Mouse (Mus musculus) bone marrow macrophage, adult 2 months (primary cell): Measurements from ENCODE around the gene Spata31. TPM values are rescaled to one million over a fixed set of nuclear protein-coding genes. Genes with fewer than 3 reads are reported as not detected.

Experiments used
- H3K27ac ChIP-seq: 2 replicates; pipeline ENCODE4 v1.5.1; 2012; ENCODE audit warnings: low read depth, low read length; ENCODE audit not compliant: insufficient read depth
- H3K4me1 ChIP-seq: 2 replicates; pipeline ENCODE4 v1.6.1; 2012; ENCODE audit warnings: low read length; ENCODE audit not compliant: control insufficient read depth, insufficient read depth
- H3K4me3 ChIP-seq: 2 replicates; pipeline ENCODE4 v1.5.1; 2012; ENCODE audit warnings: mild to moderate bottlenecking, low read length, moderate library complexity; ENCODE audit not compliant: insufficient read depth
- CTCF ChIP-seq: IDR thresholded peaks from 2 replicates; pipeline ENCODE4 v1.5.1; 2012; ENCODE audit warnings: low read depth, mild to moderate bottlenecking, low read length, moderate library complexity
- POLR2A ChIP-seq: IDR thresholded peaks from 2 replicates; pipeline ENCODE4 v1.6.1; 2012; ENCODE audit warnings: mild to moderate bottlenecking, low read depth, low read length, borderline replicate concordance
- polyA plus RNA-seq: library from polyadenylated mRNA; stranded (reverse); fragments of >200 nt; gene quantifications from 2 replicates; pipeline ENCODE4 v1.2.4, GENCODE M21; 2012; ENCODE audit not compliant: missing spikeins, insufficient read depth, insufficient read length

Gene Spata31
- polyA plus RNA-seq = not detected in 2 replicates

GRCm38 (mm10) chr13:64917191-64917590 is at the start of gene Spata31:
Spata31 (plus strand) TSS chr13:64917406.
- no peak within 1 kb of the TSS for H3K27ac ChIP-seq
- no peak within 1 kb of the TSS for H3K4me3 ChIP-seq
- no peak for TF ChIP-seq CTCF
- TF ChIP-seq POLR2A = no peak
- no peaks in the 10 kb centered on the region for H3K4me1 ChIP-seq

GRCm38 (mm10) chr13:64903132-64903531 is 14.1 kb upstream of the Spata31 start:
- Histone ChIP-seq H3K4me3 (no peak overlapping the region), H3K4me1 (no peaks in the 10 kb centered on the region), H3K27ac (no peak overlapping the region)
- TF ChIP-seq CTCF (no peak), POLR2A (no peak)

GRCm38 (mm10) chr13:64903585-64904208 is 13.5 kb upstream of the Spata31 start, which contains the start of gene Cntnap3:
Cntnap3 (minus strand) TSS chr13:64903955.
- no peak within 1 kb of the TSS for H3K27ac ChIP-seq
- no peak within 1 kb of the TSS for H3K4me3 ChIP-seq
- no peaks in the 10 kb centered on the region for H3K4me1 ChIP-seq
- TF ChIP-seq POLR2A (no peak), CTCF (no peak)

Other genes starting within 250 kb of the Spata31 start
- gene Cntnap3, start 13.5 kb upstream of the Spata31 start, polyA plus RNA-seq = not detected in 2 replicates
- not detected in 2 replicates for gene Spata31d1c, start 115.7 kb downstream of the Spata31 start, polyA plus RNA-seq
- gene Prss47, start 135.4 kb downstream of the Spata31 start, polyA plus RNA-seq = not detected in 2 replicates
- gene Mfsd14b, start 195.6 kb downstream of the Spata31 start, polyA plus RNA-seq = 47.8 and 59.2 TPM in 2 replicates
- gene Olfr465-ps1, start 220.7 kb downstream of the Spata31 start, polyA plus RNA-seq = not detected in 2 replicates
- not detected in 2 replicates for gene Olfr466, start 232.8 kb downstream of the Spata31 start, polyA plus RNA-seq